Mouse (Mus musculus) thymus, postnatal 25 days (tissue): Measurements from ENCODE around the gene Smg1.
A peak's percentile ranks its signal among the peaks of the same experiment; 100 is the strongest.

Experiments
- DNase-seq: peaks from one replicate; pipeline ENCODE4 v3.0.0; 2022

Smg1 gene

DNA sequence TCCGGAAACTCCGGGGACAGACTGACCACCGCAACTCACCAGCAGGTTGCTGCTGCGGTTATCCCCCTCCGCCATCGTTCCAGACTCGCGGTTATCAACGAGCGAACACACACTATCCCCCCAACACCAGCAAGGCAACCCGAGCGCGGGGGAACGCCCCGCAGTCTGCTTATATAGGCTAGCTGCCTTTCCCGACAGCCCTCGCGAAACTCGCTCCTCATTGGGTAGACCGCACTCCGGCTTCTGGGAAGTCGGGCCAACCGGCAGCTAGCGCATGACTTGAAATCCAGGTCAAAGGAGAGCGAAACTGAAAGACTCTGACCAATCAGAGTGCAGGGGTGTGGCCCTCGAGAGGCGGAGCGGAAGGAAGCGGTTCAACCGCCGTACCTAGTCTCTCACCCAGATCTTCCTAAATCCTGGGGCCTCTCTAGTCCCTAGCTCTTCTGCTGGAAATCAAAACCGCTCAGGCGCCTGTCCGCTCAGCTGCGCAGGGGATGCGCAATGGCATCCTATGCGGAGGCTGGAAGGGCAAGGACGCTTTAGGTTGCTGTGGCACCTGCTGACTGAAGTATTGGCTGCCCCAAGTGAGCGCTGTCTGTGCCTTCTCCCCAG is 113.9 kb downstream of the Smg1 start, which contains the start of gene Arl6ip1:
Arl6ip1 (minus strand) TSS at position 233 of the 612 bp plus-strand sequence.
- peak; percentile 97 for DNase-seq

DNA sequence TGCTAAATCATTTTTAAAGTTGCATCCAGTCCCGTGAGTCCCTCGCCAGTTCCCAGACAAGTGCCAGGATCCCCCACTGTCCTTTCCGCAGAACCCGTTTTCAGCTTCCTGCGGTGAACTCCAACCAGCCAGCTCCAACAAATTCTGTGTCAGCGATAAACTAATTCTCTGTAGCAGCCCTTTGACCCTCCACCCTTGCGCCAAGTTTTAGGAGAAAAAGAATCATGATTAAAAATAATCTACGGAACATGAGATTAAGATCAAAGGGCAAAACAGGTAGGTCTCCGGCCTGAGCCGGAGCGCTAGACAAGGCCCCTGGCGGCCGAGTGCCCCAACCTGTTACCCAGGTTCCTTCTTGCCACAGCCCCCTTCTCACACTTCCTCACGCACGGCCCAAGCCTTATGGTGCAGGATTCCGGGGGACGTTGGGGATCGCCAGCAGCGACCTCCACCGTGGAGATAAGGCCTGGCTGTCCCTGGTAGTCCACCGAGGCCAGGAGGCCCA is 114.5 kb downstream of the Smg1 start:
- no peak for DNase-seq

DNA sequence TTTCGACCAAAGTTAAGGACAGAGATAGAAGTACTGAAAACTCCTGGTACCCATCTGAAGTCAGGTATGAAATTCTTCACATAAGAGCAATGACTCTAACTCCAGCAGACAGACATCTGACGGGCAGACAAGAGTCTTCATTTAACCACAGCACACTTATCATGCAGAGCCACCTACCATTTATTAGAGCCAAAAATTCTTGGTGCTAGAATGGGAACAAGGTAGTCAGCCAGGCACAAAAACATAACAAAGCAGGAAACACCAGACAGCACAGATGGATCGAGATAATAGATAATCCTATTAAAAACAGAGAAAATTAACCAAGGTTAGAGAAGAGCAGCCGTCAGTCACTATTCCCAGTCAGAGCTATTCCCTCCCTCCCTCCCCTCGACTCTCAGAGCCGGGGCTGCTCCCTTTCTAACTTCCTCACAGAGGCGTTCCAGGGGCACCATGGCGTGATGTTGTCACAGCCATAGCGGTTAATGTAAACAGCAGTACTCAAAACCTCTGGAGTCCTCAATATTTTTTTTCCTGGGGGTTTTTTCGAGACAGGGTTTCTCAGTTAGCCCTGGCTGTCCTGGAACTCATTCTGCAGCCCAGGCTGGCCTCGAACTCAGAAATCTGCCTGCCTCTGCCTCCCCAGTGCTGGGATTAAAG is 117.1 kb downstream of the Smg1 start:
- DNase-seq, result no peak

DNA sequence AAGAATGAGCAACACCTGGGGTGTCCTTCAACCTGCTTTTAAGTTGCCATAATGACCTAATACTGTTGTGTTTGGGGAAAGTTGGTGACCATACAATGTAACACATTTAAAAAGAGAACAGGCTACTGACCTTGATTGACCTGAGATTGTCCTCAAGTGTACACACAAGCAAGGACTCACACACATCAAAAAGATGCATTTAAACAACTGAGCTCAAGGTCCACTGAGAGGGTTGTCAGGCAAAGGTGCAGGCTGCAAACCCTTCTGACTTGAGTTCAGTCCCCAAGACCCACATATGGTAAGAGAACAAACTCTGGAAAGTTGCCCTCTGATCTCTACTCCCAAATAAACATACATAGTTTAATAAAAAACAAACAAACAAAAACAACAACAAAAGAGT is 117.7 kb downstream of the Smg1 start:
- DNase-seq, result no peak

DNA sequence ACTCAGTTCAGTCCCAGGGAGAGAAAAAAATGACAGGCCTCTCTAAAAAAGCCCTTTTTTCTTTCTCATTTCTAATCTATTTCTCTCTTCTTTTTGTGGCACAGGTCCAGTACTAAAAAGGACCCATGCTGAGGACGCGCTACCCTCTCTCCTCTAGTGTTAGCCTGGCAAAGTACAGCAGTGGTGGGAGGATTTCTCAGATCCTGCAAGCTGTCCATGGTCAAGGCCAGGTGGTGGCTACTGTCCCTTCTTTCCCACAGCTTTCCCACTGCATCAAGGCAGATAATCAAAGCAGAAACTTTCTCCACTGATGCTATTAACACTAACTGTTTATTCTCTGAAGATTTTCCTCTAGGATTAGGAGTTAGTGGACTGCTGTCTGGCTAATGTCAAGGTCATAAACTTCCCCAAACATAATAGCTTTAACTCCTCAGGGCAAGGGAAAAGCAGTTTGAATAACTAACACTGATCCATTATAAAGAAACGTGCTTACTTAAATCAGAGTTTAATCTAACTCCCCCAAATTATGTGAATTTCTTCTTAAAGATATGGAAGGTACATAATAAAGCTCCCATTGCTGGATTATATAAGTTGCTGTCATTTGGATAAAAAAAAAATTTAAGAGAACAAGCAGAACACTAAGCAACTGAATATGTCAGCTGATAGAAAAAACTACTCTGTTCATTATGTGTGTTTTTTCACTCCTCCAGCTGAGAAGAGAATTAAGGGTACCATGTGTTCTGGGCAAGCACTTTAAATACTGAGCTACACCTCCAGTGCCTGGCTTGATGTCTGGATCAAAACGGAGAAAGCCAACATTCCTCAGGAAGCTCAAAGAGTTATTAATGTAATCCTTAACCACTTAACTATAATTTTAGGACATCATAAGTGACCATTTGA is 119.7 kb downstream of the Smg1 start:
- DNase-seq, result no peak

DNA sequence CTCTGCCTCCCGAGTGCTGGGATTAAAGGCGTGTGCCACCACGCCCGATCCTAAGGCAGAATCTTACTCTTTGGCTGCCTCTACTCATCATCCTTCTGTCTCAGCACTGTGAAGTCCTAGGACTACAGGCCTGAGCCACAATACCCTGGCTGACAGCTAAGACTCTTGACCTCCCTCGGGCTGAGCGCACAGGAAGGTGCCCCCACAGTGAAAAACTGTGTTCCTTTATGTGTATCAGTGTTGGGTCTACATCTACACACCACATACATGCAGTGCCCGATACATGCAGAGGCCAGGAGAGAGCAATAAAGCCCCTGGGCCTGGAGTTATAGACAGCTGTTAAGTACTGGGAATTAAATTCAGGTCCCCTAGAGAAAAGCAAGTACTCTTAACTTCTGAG is 121.2 kb downstream of the Smg1 start:
- no peak for DNase-seq

DNA sequence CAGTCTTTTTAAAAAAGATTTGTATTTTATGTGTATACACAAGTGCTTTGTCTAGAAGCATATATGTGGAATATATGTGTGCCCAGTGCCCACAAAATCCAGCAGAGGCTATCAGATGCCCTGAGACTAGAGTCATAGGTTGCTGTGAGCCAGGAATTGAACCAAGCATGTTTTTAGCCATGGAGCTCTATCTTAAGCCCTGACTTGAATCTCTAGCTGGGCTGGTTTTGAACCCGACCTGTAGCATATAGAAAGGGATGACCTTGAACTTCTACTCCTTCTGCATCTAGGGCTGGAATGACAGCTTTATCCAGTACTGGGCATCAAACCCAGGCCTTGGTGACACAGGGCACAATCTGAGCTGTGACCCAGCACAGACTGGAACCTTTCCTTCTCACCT is 122.8 kb downstream of the Smg1 start:
- no peak for DNase-seq

DNA sequence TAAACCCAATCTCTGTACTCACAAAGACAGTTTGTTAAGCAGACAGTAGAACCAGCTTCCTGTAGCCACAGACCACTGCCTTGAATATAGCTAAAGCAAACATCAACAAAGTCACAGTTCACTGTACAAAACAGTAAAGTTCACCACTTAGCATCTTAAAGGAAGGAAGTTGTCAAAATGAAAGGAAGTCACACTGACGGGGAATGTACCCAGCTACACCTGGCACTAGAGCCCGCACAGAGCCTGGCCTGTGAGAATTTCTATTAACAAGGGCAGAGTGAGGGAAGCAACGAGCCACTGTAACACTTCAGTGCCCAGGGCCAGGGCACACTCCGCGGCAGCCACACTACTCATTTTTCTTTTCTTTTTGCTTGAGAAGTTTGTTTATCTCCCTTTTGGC is 123.5 kb downstream of the Smg1 start:
- peak; percentile 45 for DNase-seq

DNA sequence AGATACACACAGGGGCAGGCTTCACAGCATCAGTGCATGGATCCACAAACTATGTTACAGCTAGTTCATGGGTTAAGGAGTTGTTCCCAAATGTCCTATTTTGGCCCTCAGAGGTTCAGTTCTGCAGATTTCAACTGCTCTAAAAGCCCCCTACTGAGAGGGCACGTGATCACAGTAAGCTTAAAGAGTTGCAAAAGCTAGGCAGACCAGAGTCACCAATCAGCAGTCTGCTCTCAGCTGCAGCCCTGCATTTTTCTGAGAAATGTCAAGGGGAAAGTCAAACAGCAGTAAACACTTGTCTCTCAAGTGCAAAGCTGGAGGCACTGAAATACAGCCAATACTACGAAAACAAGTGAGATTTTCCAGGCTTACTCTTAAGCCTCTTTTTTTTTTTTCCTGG is 124.3 kb downstream of the Smg1 start:
- DNase-seq, result no peak

DNA sequence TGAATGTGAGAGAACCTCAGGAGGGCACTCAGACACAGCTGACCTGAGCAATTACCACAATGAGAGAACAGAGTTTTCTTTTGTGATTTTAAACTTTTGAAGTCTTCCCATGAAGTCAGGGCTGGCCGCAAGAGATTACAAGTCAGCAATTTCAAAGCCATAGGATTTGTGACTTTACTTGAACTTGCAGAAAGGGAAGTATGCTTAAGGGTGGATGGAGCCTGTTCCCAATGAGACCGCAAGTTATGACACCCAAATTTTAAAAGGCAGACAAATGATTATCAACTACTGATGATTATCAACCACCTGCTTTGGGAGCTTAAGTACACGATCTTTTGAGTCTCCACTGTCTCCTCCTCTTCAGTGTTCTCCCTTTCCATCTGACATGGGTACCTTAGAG is 125.0 kb downstream of the Smg1 start:
- no peak for DNase-seq

DNA sequence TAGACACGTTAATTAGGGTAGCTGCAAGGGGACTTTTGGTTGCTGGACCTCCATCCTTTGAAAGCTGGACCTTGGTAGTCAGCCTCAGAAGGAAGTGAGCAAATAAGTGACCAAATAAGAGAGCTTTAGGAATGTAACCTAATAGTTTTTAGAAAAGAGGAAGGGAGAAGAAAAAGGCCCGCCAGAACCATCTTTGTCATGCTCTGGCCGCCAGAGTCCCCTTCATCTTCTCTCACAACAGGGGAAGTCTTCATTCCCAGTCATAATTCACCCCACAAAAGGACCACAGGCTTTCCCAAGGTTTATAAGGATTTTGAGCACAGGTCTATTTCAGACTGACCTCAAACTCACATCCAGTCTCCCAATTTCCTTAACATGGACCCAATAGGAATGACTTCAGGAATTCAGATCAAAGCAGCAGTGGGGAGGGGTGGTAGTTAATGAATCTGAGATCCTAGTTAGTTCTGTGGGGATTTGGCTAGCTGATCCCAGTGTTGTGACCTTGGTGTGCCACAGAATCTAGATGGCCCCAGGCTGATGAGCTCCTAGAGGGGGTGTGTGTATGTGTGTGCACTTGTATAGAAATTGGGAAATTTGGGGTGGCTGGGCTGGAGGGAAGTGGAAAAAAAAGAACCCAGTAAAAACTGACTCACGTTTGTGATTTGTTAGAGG is 125.8 kb downstream of the Smg1 start:
- DNase-seq, result no peak

DNA sequence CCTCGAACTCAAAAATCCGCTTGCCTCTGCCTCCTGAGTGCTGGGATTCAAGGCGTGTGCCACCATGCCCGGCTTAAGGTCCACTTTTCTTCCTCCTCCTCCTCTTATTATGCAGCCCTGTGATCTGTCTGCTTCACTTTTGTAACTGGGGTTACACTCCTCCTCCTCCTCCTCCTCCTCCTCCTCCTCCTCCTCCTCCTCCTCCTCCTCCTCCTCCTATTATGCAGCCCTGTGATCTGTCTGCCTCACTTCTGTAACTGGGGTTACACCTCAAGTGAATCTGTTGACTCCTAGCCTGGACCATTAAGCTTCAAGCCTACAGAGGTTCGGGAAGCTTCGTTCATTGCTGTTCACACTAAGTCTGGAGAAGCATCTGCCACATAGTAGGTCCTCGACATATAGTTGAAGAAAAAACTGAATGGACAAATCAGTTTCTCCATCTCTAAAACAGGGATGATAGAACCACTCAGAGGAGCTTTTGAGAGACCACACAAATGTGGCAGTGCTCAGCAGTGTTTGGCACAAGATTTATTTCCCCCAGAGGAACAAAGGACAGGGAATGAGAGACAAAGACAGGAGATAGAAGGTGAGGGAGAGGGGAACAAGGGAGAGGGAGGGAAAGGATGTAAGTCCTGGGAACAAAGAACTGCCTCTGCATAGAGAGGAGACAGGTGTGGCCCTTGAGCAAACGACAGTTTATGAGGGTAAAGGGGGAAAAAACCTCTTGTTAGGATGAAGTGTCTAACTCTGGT is 126.5 kb downstream of the Smg1 start:
- DNase-seq, result no peak

DNA sequence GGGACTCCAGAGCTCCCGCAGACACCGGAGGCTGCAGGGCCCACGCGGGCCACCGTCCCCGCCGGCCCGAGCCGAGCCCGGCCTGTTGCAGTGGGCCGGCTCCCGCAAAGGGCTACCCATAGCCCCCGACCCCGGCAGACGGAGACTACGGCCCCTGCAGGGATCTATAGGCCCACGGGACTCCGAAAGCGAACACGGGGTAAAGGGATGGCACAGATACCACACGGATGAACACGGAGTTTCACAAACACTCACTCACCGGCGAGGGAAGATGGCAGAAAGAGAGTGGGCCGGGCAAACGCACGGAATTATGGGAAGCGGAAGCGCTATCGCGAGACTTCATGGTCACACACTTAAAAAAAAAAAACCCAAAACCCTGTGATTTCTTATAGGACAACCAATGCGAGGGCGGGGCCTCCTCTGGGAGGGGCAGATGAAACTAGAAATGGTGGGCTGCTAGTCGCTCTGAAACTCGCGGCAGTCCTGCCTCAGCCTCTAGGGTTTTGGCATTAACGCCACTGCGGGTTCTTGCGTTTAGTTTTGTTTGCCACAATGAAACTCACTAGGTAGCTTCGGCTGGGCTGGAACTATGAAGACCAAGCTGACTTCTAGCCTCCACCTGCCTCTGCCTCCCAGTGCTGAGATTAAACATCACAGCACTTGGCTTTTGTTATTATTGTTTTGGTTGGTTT is 127.4 kb downstream of the Smg1 start, which contains the start of gene Rps15a:
Rps15a (minus strand) TSS at position 312 of the 692 bp plus-strand sequence.
- peak; percentile 95 for DNase-seq

DNA sequence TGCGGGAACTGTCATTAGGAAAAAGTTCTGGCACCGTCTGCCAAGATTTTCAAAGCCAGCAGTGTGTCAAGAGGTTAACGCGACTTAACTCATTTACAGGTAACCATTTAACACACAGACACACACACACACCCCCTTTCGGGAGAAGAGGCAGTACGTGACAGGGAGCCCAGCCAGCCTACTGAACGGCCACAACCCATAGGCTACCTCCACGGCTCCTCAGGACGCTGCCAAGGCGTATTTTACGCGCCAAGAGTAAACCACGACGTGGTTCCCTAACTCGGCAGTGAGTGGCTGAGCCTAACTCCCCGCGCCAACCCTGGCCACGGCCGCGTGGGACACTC is 128.0 kb downstream of the Smg1 start:
- DNase-seq, result no peak

DNA sequence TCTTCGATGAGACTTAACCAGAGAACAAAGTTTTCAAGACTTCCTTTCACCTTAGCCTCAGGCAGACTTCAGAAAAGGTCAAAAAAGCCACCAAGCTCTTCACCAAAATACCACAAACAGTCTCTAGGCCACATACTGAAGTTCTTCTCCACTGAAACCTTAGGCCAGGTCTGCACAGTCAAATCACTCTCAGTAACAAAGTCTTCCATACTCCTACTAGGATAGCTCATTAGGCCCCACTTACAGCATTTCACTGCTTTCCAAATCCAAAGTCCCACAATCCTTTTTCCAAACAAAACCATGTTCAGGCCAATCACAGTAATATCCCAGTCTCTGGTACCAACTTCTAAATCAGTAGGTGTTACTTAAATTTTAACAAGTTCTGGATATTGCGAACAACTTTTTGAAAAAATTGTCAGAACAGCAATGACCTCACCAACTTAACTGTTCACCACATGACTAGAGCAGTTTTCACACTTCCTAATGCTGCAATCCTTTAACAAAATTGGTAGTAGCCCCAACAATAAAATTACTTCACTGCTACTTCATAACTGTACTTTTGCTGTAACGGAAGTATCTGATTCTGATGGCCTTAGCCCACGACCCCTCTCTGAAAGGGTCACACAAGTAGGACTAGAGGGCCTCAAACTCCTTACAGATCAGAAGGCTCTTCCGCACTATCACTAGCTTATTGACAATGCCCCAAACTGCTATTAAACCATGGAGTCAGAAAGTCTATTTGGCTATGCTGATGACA is 129.8 kb downstream of the Smg1 start:
- no peak for DNase-seq

DNA sequence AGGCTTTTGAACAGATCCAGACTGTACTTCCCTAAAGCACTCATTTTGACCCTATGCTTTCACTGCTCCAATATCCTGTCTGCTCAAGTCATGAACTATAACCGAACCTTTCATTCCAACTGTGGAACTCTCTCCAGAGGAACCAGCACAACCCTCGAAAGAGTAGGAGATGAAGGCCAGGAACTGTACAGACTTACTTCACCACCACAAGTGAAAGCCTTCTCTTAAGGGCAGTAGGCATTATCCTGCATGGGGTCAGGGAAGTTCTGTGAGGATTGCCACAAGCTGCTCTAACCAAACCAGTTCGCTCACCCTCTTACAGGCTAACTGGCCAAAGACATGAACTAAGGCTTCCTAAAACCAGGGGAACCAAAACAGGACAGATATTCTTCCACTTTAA is 132.3 kb downstream of the Smg1 start:
- DNase-seq, result no peak

DNA sequence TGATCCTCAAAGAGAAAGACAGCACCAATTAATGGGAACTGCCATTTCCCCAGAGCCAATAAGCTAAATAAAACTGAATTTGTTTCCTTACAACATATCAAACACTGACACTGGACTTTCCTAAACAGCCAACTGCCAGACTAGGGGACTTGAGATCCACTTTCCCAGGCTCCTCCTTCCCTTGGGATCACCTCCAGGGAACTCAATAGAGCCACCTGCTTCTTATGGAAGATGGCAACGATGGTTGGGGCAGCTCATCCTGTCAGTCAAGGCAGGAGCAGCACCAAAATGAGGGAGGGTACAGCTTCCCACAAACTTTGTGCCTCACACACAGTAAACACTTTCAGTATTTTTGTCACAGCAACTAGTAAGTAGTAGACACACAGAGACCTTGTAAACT is 135.8 kb downstream of the Smg1 start:
- no peak for DNase-seq

DNA sequence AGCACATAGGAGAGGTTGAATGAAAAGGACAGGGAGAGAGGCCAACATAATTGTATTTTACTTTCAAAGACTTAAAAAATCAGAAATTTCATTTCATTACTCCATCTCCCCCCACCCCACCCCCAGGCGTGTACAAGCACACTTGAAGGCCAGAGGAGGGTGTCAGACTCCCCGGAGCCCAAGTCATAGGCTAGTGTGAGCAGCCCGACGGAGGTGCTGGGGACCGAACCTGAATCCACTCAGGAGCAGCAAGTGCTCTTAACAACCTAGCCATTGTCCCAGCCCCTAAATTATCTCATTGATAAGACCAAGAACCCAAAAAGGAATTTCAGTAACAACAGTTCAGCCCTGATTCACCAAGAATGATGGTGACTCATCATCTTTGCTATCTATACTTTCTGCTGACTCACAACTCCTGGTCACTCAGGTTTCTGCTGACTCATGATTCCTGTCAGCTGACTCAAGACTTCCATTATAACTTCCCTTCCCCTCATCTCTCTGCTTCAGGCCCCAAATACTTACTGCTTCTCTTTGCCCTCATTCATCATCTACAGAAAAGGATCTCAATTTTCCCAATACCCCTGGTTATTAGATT is 138.9 kb downstream of the Smg1 start:
- no peak for DNase-seq

DNA sequence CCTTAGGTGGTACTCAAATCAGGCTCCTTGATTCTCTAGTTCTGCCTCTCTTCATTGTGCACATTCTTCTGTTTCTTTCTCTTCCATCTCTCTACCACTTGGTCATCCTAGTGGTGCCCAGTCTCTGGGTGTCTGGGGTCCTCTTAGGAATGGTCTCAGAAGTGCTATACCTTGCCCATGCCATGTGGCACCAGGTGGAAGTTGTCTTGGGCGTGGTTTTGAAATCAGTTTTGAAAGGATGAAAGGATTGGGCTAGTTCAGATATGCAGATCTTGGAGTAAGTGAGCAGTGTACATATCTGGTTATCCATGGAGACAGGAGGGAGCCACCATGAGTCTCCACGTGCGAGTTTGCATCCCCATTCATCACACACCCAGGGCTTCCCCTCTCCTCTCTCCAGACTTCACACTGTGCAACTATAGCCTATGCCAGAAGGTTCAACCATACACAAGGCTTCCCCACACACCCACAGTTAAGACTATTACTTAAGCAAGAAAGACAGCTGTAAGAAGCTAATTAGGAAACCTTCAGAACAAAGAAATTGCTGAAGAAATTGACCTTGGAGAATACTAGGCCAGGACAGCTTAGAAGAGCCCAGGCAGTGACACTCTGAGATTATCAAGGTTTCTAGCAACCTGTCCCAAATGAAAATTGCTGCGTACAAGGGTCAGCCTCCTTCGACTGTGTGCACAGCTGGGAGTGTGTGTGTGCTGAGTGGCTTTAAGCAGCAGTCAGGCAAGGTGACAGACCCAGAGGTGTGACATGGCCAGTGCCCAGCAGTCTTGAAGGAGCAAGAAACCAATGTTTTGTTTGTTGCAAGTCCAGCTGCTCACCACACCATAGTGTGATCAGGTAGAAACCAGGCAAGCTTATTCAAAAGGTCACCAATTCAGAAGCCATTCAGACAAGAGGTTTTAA is 139.7 kb downstream of the Smg1 start:
- no peak for DNase-seq
